Mouse (Mus musculus) liver, embryonic 13.5 days (tissue): Measurements from ENCODE around the gene Habp4. TPM values are rescaled to one million over a fixed set of nuclear protein-coding genes. Genes with fewer than 3 reads are reported as not detected.

Source experiments
- polyA plus RNA-seq: library from polyadenylated mRNA; unstranded; fragments of >200 nt; fragmentation: Nextera tagmentation; extraction: Ambion mirVana; gene quantifications from 2 replicates; pipeline ENCODE4 v1.2.1, GENCODE M21; 2015

Habp4 gene
- polyA plus RNA-seq, 1 experiment from 2014 or later, result 7.5 TPM

Other genes with a start within 250 kb of the Habp4 start
- not detected in 2 replicates for gene Hsd17b3, start 72.6 kb upstream of the Habp4 start, polyA plus RNA-seq
- gene Slc35d2, start 32.5 kb upstream of the Habp4 start, polyA plus RNA-seq, result 5.6 and 6.0 TPM in 2 replicates
- 21.9 and 25.7 TPM in 2 replicates for gene Zfp367, start 8.6 kb upstream of the Habp4 start, polyA plus RNA-seq
- gene Cdc14b, start 113.5 kb downstream of the Habp4 start, polyA plus RNA-seq, result 6.9 and 8.9 TPM in 2 replicates
- 21.6 and 25.1 TPM in 2 replicates for gene Aaed1, start 150.9 kb downstream of the Habp4 start, polyA plus RNA-seq
- gene Ctsl, start 209.1 kb downstream of the Habp4 start, polyA plus RNA-seq, result 125 and 152 TPM in 2 replicates